Mouse (Mus musculus): ENCODE results near the gene Gtf3c5. TPM values are rescaled to one million over a fixed set of nuclear protein-coding genes. Genes with fewer than 3 reads are reported as not detected.

The Gtf3c5 gene
- polyA plus RNA-seq, 1 experiment from 2014 or later = 40.7 TPM

GRCm38 (mm10) chr2:28585730-28586129 lies 2.2 kb upstream of the Gtf3c5 start:
- Histone ChIP-seq H3K36me3 (ENCODE audit: poor library complexity, severe bottlenecking) (peaks cover 5% of the 10 kb centered on the region; the same call in 1 of the 2 replicates), H3K4me2 (no peak overlapping the region), H3K27ac (no peak overlapping the region), H3K4me3 (no peak overlapping the region), H3K9ac (no peak overlapping the region), H3K9me3 (replicated peaks) (no peaks in the 10 kb centered on the region), H3K27me3 (peaks cover 8% of the 10 kb centered on the region; the same call in 1 of the 2 replicates), H3K4me1 (peaks cover 25% of the 10 kb centered on the region)
- ATAC-seq = no peak
- WGBS = 48% methylated on average over 2 of the region's 2 CpGs

- Histone ChIP-seq H3K27ac (no peak overlapping the region), H3K9ac (no peak overlapping the region), H3K4me3 (no peak overlapping the region), H3K4me2 (no peak overlapping the region), H3K36me3 (ENCODE audit: poor library complexity, severe bottlenecking) (peaks cover 8% of the 10 kb centered on the region; the same call in 1 of the 2 replicates), H3K4me1 (peaks cover 28% of the 10 kb centered on the region), H3K9me3 (replicated peaks) (no peaks in the 10 kb centered on the region), H3K27me3 (0 out of 2 replicates have a peak, but pooled peaks cover 3% of the 10 kb centered on the region)
- 18% methylated on average over 6 of the region's 6 CpGs for WGBS
- no peak for ATAC-seq
Measured at GRCm38 (mm10) chr2:28585043-28585571, 1.6 kb upstream of the Gtf3c5 start.

DNA sequence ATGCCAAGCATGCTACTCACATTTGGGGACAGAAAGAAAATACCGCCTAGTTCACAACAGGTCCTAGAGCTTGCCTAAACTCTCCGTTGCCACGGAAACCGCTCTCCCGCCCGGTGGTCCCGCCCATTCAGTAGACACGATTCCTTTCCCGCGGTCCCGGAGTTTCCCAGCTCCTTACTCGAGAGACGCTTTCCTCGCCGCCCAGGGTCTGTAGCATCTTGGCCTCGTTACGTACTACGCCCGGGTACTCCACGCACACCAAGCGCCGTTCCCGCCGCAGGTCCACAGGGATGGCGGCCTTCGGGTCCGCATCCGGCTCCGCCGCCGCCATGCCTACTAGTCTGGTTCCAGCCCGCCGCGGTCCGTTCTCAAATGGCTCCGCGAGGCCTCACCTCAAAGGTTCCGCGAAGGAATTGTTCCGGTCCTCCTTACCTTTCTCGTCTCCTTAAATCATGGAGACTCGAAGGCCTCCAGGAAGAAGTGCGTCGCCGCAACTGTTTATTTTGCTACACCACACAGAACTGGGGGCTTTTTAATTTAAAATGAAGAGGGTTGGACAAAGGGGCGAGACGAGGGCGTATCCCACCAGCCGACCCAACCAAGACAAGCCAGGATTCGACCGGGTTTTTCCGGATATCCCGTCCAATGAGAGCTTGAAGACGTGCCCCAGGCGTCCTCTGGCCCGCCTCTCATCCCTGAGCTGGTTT lies 751 bp downstream of the Gtf3c5 start:
- Histone ChIP-seq H3K9ac (peak overlapping the region; percentile 77), H3K36me3 (ENCODE audit: poor library complexity, severe bottlenecking) (peaks cover 30% of the 10 kb centered on the region), H3K9me3 (replicated peaks) (no peaks in the 10 kb centered on the region), H3K4me1 (peaks cover 28% of the 10 kb centered on the region), H3K27me3 (0 out of 2 replicates have a peak, but pooled peaks cover 2% of the 10 kb centered on the region), H3K27ac (peak overlapping the region; percentile 87), H3K4me3 (peak overlapping the region; percentile 69), H3K4me2 (peak overlapping the region; percentile 75)
- ATAC-seq = peak; percentile 95
- under 1% methylated on average over 56 of the region's 56 CpGs for WGBS

DNA sequence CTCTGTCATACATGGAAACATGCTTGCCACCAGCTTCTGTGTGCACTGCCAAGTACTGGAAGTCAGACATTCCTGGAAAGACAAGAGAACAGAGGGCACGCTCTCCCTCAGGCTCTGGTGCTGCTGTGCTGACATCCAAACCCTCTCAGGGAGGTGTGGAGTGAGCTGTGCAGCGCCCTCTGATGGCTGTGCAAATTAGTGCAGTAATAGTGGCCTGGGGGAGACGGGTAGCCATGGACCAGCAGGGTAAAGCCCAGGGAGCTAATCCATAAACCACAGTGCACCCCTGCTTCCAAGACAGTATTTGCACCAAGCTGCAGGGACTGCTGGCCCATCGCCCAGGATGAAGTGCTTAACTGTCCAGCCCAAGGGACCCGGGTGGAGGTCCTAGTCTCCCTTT lies 5.5 kb downstream of the Gtf3c5 start:
- WGBS = 69% methylated on average over 5 of the region's 5 CpGs
- no peak overlapping the region for H3K27ac ChIP-seq
- no peaks in the 10 kb centered on the region for H3K27me3 ChIP-seq
- H3K4me1 ChIP-seq = peaks cover 20% of the 10 kb centered on the region
- H3K9me3 ChIP-seq (replicated peaks) = no peaks in the 10 kb centered on the region
- no peak overlapping the region for H3K9ac ChIP-seq
- ATAC-seq = no peak
- H3K4me3 ChIP-seq = no peak overlapping the region
- peaks cover 77% of the 10 kb centered on the region for H3K36me3 ChIP-seq (ENCODE audit: poor library complexity, severe bottlenecking)
- no peak overlapping the region for H3K4me2 ChIP-seq

DNA sequence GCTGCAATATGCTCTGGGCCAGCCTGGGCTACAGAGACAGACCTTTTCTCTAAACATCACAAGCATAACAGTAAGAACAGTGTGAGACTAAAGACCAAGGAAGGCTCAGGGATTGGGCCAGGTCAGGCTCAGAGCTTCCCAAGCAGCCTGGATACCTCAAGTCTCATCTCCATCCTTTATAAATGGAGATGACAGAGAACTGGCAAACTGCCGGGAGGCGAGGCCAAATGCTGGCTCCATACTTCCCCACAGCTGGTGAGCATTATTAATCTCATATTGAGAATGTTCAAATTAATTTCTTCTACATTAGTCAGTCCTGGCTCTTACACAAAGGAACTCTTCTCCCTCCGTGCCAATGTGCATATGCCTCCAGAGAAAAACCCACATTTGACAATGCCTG lies 6.7 kb downstream of the Gtf3c5 start:
- Histone ChIP-seq H3K4me1 (peaks cover 14% of the 10 kb centered on the region), H3K4me3 (no peak overlapping the region), H3K9me3 (replicated peaks) (no peaks in the 10 kb centered on the region), H3K27ac (no peak overlapping the region), H3K4me2 (no peak overlapping the region), H3K36me3 (ENCODE audit: poor library complexity, severe bottlenecking) (peaks cover 89% of the 10 kb centered on the region), H3K27me3 (no peaks in the 10 kb centered on the region), H3K9ac (no peak overlapping the region)
- 90% methylated on average over 3 of the region's 3 CpGs for WGBS
- no peak for ATAC-seq

DNA sequence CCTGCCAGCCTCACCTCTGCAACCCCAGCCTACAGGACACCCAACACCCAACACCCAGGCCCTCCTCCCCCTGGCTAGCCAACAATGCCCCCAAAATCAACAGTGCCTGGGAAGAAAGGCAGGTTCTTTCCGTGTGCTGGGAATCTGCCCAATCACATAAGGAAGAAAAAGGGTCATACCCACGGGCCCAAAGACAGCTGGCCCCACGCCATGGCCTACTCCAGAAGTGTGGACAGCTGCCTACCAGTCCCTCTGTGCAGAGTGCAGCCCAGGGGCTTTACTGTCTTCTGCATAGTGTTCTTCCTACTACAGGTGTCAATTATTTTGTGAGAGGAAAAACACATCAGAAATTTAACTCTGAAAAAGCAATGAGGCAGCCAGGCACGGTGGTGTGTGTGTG lies 8.2 kb downstream of the Gtf3c5 start:
- H3K9me3 ChIP-seq (replicated peaks) = no peaks in the 10 kb centered on the region
- WGBS = 85% methylated on average over 4 of the region's 4 CpGs
- H3K9ac ChIP-seq = no peak overlapping the region
- no peak for ATAC-seq
- H3K27ac ChIP-seq = no peak overlapping the region
- no peak overlapping the region for H3K4me3 ChIP-seq
- H3K4me1 ChIP-seq = no peaks in the 10 kb centered on the region
- H3K36me3 ChIP-seq (ENCODE audit: poor library complexity, severe bottlenecking) = peaks cover 96% of the 10 kb centered on the region
- no peaks in the 10 kb centered on the region for H3K27me3 ChIP-seq
- H3K4me2 ChIP-seq = no peak overlapping the region

DNA sequence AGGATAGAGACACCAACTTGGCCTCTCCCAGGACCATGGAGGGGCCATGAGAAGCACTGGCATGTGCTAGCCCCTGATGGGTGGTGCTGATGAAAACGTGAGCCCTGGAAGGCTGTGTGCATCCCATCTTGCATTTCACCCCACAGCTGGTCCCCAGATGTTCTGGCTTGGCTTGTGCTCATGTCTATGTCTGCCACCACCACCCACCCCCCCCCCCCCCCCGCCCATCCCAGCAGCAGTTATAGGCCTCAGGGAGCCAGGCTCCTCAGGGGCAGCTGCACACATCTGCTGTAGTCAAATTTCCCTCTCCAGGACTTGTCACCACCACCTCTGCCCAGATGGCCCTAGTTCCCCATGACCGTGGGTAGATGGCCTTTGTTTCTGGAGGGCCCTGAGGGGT lies 13.6 kb downstream of the Gtf3c5 start:
- Histone ChIP-seq H3K27me3 (no peaks in the 10 kb centered on the region), H3K4me1 (no peaks in the 10 kb centered on the region), H3K4me3 (no peak overlapping the region), H3K36me3 (ENCODE audit: poor library complexity, severe bottlenecking) (peaks cover 99% of the 10 kb centered on the region), H3K27ac (no peak overlapping the region), H3K4me2 (no peak overlapping the region), H3K9me3 (replicated peaks) (no peaks in the 10 kb centered on the region), H3K9ac (no peak overlapping the region)
- no peak for ATAC-seq
- 85% methylated on average over 2 of the region's 3 CpGs for WGBS

GRCm38 (mm10) chr2:28566545-28566944 lies 17.0 kb downstream of the Gtf3c5 start:
- WGBS = 75% methylated on average over 5 of the region's 5 CpGs
- Histone ChIP-seq H3K36me3 (ENCODE audit: poor library complexity, severe bottlenecking) (peaks cover 71% of the 10 kb centered on the region), H3K9me3 (replicated peaks) (no peaks in the 10 kb centered on the region), H3K27ac (no peak overlapping the region; the same call in 1 of the 2 replicates), H3K4me1 (no peaks in the 10 kb centered on the region), H3K27me3 (no peaks in the 10 kb centered on the region), H3K9ac (no peak overlapping the region), H3K4me2 (no peak overlapping the region), H3K4me3 (no peak overlapping the region)
- ATAC-seq = no peak

DNA sequence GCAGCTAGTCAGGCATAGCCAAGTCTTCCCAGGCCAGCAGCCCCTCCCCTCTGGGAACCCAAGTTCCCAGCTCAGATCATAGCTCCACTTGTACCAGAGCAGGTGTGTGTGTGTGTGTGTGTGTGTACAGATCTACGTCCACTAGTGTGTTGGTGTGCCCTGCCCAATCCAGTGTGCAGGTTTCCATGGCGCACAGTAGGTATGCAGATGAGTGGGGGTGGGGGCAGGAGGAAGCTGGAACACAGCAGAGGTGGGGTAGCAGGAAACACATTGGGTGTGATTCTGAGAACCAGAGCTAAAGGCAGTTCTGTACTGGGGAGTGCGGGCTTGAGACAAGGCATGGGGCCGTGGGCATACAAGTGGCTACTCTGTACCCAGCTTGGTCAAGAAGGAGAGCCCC lies 19.2 kb downstream of the Gtf3c5 start:
- no peak overlapping the region for H3K9ac ChIP-seq
- 87% methylated on average over 4 of the region's 4 CpGs for WGBS

DNA sequence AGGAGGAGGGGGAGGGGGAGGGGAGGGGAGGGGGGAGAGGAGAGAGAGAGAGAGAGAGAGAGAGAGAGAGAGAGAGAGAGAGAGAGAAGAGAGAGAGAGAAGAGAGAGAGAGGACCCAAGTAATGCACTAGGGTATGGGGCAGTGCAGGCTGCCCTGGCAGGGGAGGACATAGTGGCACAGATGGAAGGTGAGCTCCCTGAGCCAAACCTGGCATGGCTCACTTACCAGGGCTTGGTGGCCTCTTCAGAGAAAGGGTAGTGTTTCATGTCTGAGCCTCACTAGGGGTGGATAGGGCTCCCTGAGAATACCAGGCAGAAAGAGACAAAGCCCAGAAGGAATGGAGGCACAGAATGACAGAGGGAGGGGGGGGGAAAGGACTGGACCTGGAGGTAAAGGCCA lies 19.7 kb downstream of the Gtf3c5 start:
- no peaks in the 10 kb centered on the region for H3K27me3 ChIP-seq
- H3K4me3 ChIP-seq = no peak overlapping the region
- H3K9me3 ChIP-seq (replicated peaks) = no peaks in the 10 kb centered on the region
- ATAC-seq = no peak
- no peak overlapping the region for H3K9ac ChIP-seq
- no peak overlapping the region for H3K27ac ChIP-seq
- no peaks in the 10 kb centered on the region for H3K4me1 ChIP-seq
- H3K4me2 ChIP-seq = no peak overlapping the region
- peaks cover 44% of the 10 kb centered on the region for H3K36me3 ChIP-seq (ENCODE audit: poor library complexity, severe bottlenecking)

More for the DNA sequence above, 19.2 kb downstream of the Gtf3c5 start:
- no peak for ATAC-seq
- Histone ChIP-seq H3K4me2 (no peak overlapping the region), H3K4me1 (no peaks in the 10 kb centered on the region), H3K27me3 (no peaks in the 10 kb centered on the region), H3K27ac (no peak overlapping the region), H3K4me3 (no peak overlapping the region), H3K9me3 (replicated peaks) (no peaks in the 10 kb centered on the region), H3K36me3 (ENCODE audit: poor library complexity, severe bottlenecking) (peaks cover 49% of the 10 kb centered on the region)

DNA sequence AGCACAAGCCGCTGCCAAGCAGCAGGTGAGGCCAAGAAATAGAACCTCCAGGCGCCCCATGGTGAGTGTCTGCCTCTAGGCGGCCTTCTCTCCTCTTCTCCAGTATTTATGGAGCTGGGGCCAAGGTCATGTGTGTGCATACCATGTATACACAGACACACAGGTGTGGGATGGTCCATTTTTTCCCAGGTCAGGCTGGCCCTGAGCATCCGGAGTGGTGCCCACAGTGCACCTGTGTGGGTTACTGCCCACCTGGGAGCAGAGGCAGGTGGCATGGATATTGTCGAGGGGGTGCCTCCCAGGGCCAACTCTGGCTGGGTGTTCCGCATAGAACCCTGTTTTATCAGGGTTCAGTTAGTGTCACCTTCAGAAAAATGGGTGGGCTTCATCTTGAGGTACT lies 20.2 kb downstream of the Gtf3c5 start, which contains the start of gene Cel:
Cel (minus strand) TSS at position 101 of the 400 bp plus-strand sequence.
- no peaks in the 10 kb centered on the region for H3K27me3 ChIP-seq
- no peak within 1 kb of the TSS for H3K27ac ChIP-seq
- H3K4me1 ChIP-seq = no peaks in the 10 kb centered on the region
- H3K9ac ChIP-seq = no peak within 1 kb of the TSS
- 73% methylated on average over 6 of the region's 6 CpGs for WGBS
- peaks cover 38% of the 10 kb centered on the region for H3K36me3 ChIP-seq (ENCODE audit: poor library complexity, severe bottlenecking)
- H3K4me3 ChIP-seq = no peak within 1 kb of the TSS
- no peaks in the 10 kb centered on the region for H3K9me3 ChIP-seq (replicated peaks)
- no peak for ATAC-seq
- H3K4me2 ChIP-seq = no peak within 1 kb of the TSS

- Histone ChIP-seq H3K27ac (no peak overlapping the region), H3K4me2 (no peak overlapping the region), H3K36me3 (ENCODE audit: poor library complexity, severe bottlenecking) (peaks cover 32% of the 10 kb centered on the region), H3K4me3 (no peak overlapping the region), H3K4me1 (no peaks in the 10 kb centered on the region), H3K27me3 (no peaks in the 10 kb centered on the region), H3K9me3 (replicated peaks) (no peaks in the 10 kb centered on the region), H3K9ac (no peak overlapping the region)
- no peak for ATAC-seq
- WGBS = 85% methylated on average over 5 of the region's 5 CpGs
Measured at GRCm38 (mm10) chr2:28557452-28557851, 26.1 kb downstream of the Gtf3c5 start.
